Mouse (Mus musculus) spleen, postnatal 14 days (tissue): Measurements from ENCODE around the gene Smim13.
"Not testable (repeated sequence)": the region's sequence is repeated elsewhere in the genome, so short reads cannot be mapped to it uniquely, and the experiment has no call there.

Source experiments
- DNase-seq, 2 experiments: peaks; one replicate each; pipeline ENCODE4 v3.0.0; 2021 to 2022; ENCODE audit warnings: low spot score in 2 of 2

Smim13 gene

GRCm38 (mm10) chr13:41249538-41250317 is at the start of gene Smim13:
TSS of gene Smim13 (plus strand) at chr13:41249844.
- peak; percentile 76 to 86 for DNase-seq

GRCm38 (mm10) chr13:41200861-41201260 is 48.8 kb upstream of the Smim13 start:
- no peak for DNase-seq

- DNase-seq, result no peak
Measured at GRCm38 (mm10) chr13:41203289-41203688, 46.4 kb upstream of the Smim13 start.

- DNase-seq, result no peak
Measured at GRCm38 (mm10) chr13:41203691-41204090, 46.0 kb upstream of the Smim13 start.

GRCm38 (mm10) chr13:41205568-41205967 is 44.1 kb upstream of the Smim13 start:
- DNase-seq, result not testable (repeated sequence)

GRCm38 (mm10) chr13:41206241-41206640 is 43.4 kb upstream of the Smim13 start:
- DNase-seq, result no peak

- DNase-seq, result no peak
Measured at GRCm38 (mm10) chr13:41211276-41211675, 38.4 kb upstream of the Smim13 start.

GRCm38 (mm10) chr13:41212558-41213322 is 36.9 kb upstream of the Smim13 start:
- DNase-seq, result no peak

- no peak for DNase-seq
Measured at GRCm38 (mm10) chr13:41215669-41216068, 34.0 kb upstream of the Smim13 start.

- DNase-seq, result no peak
Measured at GRCm38 (mm10) chr13:41216236-41216635, 33.4 kb upstream of the Smim13 start.

GRCm38 (mm10) chr13:41219056-41219455 is 30.6 kb upstream of the Smim13 start:
- no peak for DNase-seq

- DNase-seq, result no peak
Measured at GRCm38 (mm10) chr13:41219687-41220303, 29.8 kb upstream of the Smim13 start.

- DNase-seq, result peak; percentile 23
Measured at GRCm38 (mm10) chr13:41220304-41220834, 29.3 kb upstream of the Smim13 start, which contains the start of gene Elovl2. TSS of gene Elovl2 (minus strand) at chr13:41220405.

GRCm38 (mm10) chr13:41226513-41226912 is 23.1 kb upstream of the Smim13 start:
- DNase-seq, result no peak

GRCm38 (mm10) chr13:41228060-41228459 is 21.6 kb upstream of the Smim13 start:
- DNase-seq, result no peak

- no peak for DNase-seq
Measured at GRCm38 (mm10) chr13:41230256-41230655, 19.4 kb upstream of the Smim13 start.

GRCm38 (mm10) chr13:41231389-41231983 is 18.2 kb upstream of the Smim13 start:
- DNase-seq, result no peak

GRCm38 (mm10) chr13:41232209-41232608 is 17.4 kb upstream of the Smim13 start:
- no peak for DNase-seq

GRCm38 (mm10) chr13:41233241-41233640 is 16.4 kb upstream of the Smim13 start:
- DNase-seq, result no peak

GRCm38 (mm10) chr13:41235181-41235580 is 14.5 kb upstream of the Smim13 start:
- no peak for DNase-seq

- DNase-seq, result no peak
Measured at GRCm38 (mm10) chr13:41235845-41236741, 13.6 kb upstream of the Smim13 start.
